Mouse (Mus musculus): Measurements from ENCODE around the gene Tbxas1.

GRCm38 (mm10) chr6:38923450-38923849 is 48.2 kb downstream of the Tbxas1 start:
- TF ChIP-seq CTCF (IDR thresholded peaks at IDR 0.05) (no peak), EP300 (IDR thresholded peaks at IDR 0.05) (no peak)

All from lung, postnatal 0 days (tissue).